Mouse (Mus musculus): Measurements from ENCODE around the gene Glyr1. TPM values are rescaled to one million over a fixed set of nuclear protein-coding genes. Genes with fewer than 3 reads are reported as not detected.
A peak's percentile ranks its signal among the peaks of the same experiment; 100 is the strongest.

Gene Glyr1
- polyA plus RNA-seq, 1 experiment from 2014 or later, result 90.5 TPM

- WGBS, result 67% methylated on average over 3 of the region's 3 CpGs
These were observed 49.1 kb downstream of the Glyr1 start for GRCm38 (mm10) chr16:5000611-5001010.

DNA sequence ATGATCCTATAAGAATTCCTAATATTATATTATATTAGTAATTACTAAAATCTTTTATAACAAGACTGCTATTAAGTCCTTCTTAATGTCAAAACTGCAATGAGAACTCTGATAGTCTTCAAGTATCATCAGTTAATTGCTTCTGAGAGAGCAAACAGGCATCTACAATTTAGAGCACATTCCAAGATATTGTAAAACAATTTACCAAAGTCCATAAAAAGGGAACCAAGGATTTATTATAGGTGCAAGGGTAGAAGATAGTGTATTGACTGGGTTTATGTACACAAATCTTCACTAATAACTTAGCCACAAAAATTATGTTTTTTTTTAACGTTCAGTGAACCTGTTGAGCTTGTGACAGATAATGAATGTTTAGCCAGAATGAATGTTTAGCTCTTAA is 50.7 kb downstream of the Glyr1 start:
- Histone ChIP-seq H3K4me3 (ENCODE audit: low read length) (no peak overlapping the region), H3K4me1 (ENCODE audit: control insufficient read depth, insufficient read depth, low read length) (no peaks in the 10 kb centered on the region; the same call in 1 of the 2 replicates), H3K4me2 (ENCODE audit: low read depth, low read length) (no peak overlapping the region), H3K27ac (ENCODE audit: low read length) (no peak overlapping the region), H3K9ac (ENCODE audit: low read length) (no peak overlapping the region), H3K9me3 (replicated peaks; ENCODE audit: control insufficient read depth, low read length) (no peaks in the 10 kb centered on the region), H3K27me3 (ENCODE audit: control insufficient read depth, insufficient read depth, low read length) (no peaks in the 10 kb centered on the region), H3K36me3 (ENCODE audit: control insufficient read depth, insufficient read depth) (no peaks in the 10 kb centered on the region)
- ATAC-seq (replicated peaks; ENCODE audit: extremely low read depth, insufficient read depth, low FRiP score), result no peak
- WGBS, result 69% methylated on average over 1 of the region's 1 CpGs

More at GRCm38 (mm10) chr16:5000611-5001010, 49.1 kb downstream of the Glyr1 start:
- Histone ChIP-seq H3K9ac (ENCODE audit: low read length) (no peak overlapping the region), H3K4me1 (ENCODE audit: control insufficient read depth, insufficient read depth, low read length) (no peaks in the 10 kb centered on the region; the same call in 1 of the 2 replicates), H3K4me2 (ENCODE audit: low read depth, low read length) (no peak overlapping the region), H3K4me3 (ENCODE audit: low read length) (no peak overlapping the region), H3K27me3 (ENCODE audit: control insufficient read depth, insufficient read depth, low read length) (no peaks in the 10 kb centered on the region), H3K9me3 (replicated peaks; ENCODE audit: control insufficient read depth, low read length) (no peaks in the 10 kb centered on the region), H3K27ac (ENCODE audit: low read length) (no peak overlapping the region), H3K36me3 (ENCODE audit: control insufficient read depth, insufficient read depth) (no peaks in the 10 kb centered on the region)
- no peak for ATAC-seq (replicated peaks; ENCODE audit: extremely low read depth, insufficient read depth, low FRiP score)

DNA sequence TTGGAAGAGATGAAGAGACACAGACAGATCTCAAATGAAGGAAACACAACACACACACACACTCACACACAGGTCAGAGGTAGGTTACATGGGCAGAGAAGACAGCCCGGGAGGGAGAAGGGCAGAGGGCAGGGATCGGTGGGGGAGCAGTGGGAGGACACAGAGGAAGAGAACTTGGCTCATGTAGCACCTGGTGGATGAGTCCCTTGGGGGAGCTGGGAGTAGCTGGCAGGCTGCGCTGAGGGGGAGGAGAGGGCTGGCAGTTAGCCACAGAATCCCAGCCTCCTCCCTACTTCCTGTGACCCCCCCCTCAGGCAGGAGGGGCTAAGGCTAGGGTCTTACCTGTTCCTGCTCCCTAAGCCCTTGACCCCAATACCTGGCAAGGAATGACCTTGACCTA is 52.1 kb downstream of the Glyr1 start, which contains the start of gene Sept12:
TSS of gene Sept12 (minus strand) at position 300 of the 400 bp plus-strand sequence.
- ATAC-seq (replicated peaks; ENCODE audit: extremely low read depth, insufficient read depth, low FRiP score), result no peak
- 33% methylated on average over 3 of the region's 3 CpGs for WGBS
- H3K9me3 ChIP-seq (replicated peaks; ENCODE audit: control insufficient read depth, low read length), result no peaks in the 10 kb centered on the region
- no peak within 1 kb of the TSS for H3K27ac ChIP-seq (ENCODE audit: low read length)
- no peak within 1 kb of the TSS for H3K9ac ChIP-seq (ENCODE audit: low read length)
- no peak within 1 kb of the TSS for H3K4me3 ChIP-seq (ENCODE audit: low read length)
- no peaks in the 10 kb centered on the region; the same call in 1 of the 2 replicates for H3K4me1 ChIP-seq (ENCODE audit: control insufficient read depth, insufficient read depth, low read length)
- H3K27me3 ChIP-seq (ENCODE audit: control insufficient read depth, insufficient read depth, low read length), result no peaks in the 10 kb centered on the region
- no peaks in the 10 kb centered on the region for H3K36me3 ChIP-seq (ENCODE audit: control insufficient read depth, insufficient read depth)
- no peak within 1 kb of the TSS for H3K4me2 ChIP-seq (ENCODE audit: low read depth, low read length)

GRCm38 (mm10) chr16:4993276-4993675 is 56.4 kb downstream of the Glyr1 start:
- H3K9me3 ChIP-seq (replicated peaks; ENCODE audit: control insufficient read depth, low read length), result no peaks in the 10 kb centered on the region
- WGBS, result 62% methylated on average over 4 of the region's 4 CpGs

GRCm38 (mm10) chr16:4984717-4985116 is 64.9 kb downstream of the Glyr1 start:
- no peaks in the 10 kb centered on the region for H3K36me3 ChIP-seq (ENCODE audit: control insufficient read depth, insufficient read depth)
- no peaks in the 10 kb centered on the region for H3K9me3 ChIP-seq (replicated peaks; ENCODE audit: control insufficient read depth, low read length)
- no peak overlapping the region for H3K4me2 ChIP-seq (ENCODE audit: low read depth, low read length)
- ATAC-seq (replicated peaks; ENCODE audit: extremely low read depth, insufficient read depth, low FRiP score), result no peak
- H3K9ac ChIP-seq (ENCODE audit: low read length), result no peak overlapping the region
- no peak overlapping the region for H3K27ac ChIP-seq (ENCODE audit: low read length)
- WGBS, result 90% methylated on average over 12 of the region's 12 CpGs
- no peak overlapping the region for H3K4me3 ChIP-seq (ENCODE audit: low read length)
- H3K4me1 ChIP-seq (ENCODE audit: control insufficient read depth, insufficient read depth, low read length), result no peaks in the 10 kb centered on the region
- no peaks in the 10 kb centered on the region for H3K27me3 ChIP-seq (ENCODE audit: control insufficient read depth, insufficient read depth, low read length)

More at GRCm38 (mm10) chr16:4993276-4993675, 56.4 kb downstream of the Glyr1 start:
- Histone ChIP-seq H3K4me3 (ENCODE audit: low read length) (no peak overlapping the region), H3K4me2 (ENCODE audit: low read depth, low read length) (no peak overlapping the region), H3K9ac (ENCODE audit: low read length) (no peak overlapping the region), H3K36me3 (ENCODE audit: control insufficient read depth, insufficient read depth) (no peaks in the 10 kb centered on the region), H3K27me3 (ENCODE audit: control insufficient read depth, insufficient read depth, low read length) (no peaks in the 10 kb centered on the region), H3K27ac (ENCODE audit: low read length) (no peak overlapping the region), H3K4me1 (ENCODE audit: control insufficient read depth, insufficient read depth, low read length) (no peaks in the 10 kb centered on the region; the same call in 1 of the 2 replicates)
- ATAC-seq (replicated peaks; ENCODE audit: extremely low read depth, insufficient read depth, low FRiP score), result no peak

DNA sequence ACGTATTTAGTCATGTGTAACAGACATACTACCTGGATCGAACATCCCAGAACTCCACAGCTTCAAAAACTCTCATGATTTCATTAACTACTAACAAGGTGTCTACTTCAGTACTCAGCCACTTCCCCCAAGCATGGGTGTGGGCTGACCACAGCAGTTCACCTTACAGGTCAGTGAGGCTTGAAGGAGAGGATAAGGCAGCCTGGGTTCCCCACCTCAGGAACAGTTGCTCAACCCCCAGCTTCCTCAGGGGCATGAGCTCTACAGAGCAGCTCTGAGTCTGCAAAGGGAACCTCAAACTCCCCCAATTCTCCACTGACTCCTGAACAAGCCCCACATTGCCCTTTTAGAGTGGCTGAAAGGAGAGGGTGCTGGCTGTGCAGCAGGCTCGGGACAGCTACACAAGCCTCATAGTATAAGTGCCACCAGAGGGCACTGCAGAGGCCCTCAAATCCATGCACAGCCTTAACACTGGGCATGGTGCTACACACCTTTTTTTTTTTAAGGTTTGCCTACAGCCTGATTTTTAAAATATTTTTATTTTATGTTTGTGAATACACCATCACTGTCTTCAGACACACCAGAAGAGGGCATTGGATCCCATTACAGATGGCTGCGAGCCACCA is 69.8 kb downstream of the Glyr1 start:
- Histone ChIP-seq H3K9ac (ENCODE audit: low read length) (no peak overlapping the region), H3K4me3 (ENCODE audit: low read length) (no peak overlapping the region), H3K27ac (ENCODE audit: low read length) (no peak overlapping the region), H3K27me3 (ENCODE audit: control insufficient read depth, insufficient read depth, low read length) (no peaks in the 10 kb centered on the region), H3K9me3 (replicated peaks; ENCODE audit: control insufficient read depth, low read length) (no peaks in the 10 kb centered on the region), H3K4me1 (ENCODE audit: control insufficient read depth, insufficient read depth, low read length) (peaks cover 11% of the 10 kb centered on the region), H3K4me2 (ENCODE audit: low read depth, low read length) (no peak overlapping the region), H3K36me3 (ENCODE audit: control insufficient read depth, insufficient read depth) (no peaks in the 10 kb centered on the region)
- ATAC-seq (replicated peaks; ENCODE audit: extremely low read depth, insufficient read depth, low FRiP score), result no peak
- 72% methylated on average over 4 of the region's 4 CpGs for WGBS

DNA sequence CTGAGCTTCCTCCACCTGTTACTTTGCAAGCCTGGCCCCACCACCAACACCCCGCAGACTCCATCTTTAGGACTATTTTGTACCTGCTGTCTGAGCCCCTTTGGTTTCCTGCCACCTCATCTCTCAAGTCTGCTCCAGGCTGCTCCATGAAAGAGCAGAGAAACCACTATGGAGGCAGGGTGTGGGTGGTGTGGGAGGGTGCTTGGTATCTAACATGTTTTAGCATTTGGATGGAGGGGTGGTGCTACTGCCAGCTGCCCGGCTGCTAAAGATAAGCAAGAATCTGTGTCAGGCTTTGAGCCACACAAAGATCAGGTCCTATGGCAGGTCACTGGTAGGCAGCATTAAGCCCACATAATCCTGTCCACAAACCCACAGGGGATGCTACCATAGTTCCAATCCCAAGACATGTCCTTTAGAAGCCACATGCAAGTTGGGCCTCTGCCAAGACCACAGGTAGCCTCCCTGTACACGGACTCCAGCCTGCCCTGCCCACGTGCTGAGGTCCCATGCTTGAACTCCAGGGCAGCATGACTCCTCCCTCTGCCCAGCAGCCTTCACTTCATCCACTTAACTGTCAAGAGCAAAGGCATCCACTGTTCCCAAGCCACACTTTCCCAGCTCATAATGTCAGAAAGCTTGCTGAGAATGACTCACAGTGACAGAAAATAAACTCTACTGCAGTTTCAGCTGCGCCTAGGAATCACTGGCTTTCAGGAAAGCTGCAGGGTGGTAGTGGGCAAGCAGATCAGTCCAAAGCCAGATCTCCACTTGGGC is 71.2 kb downstream of the Glyr1 start:
- H3K9ac ChIP-seq (ENCODE audit: low read length), result no peak overlapping the region
- peaks cover 11% of the 10 kb centered on the region for H3K4me1 ChIP-seq (ENCODE audit: control insufficient read depth, insufficient read depth, low read length)
- WGBS, result 32% methylated on average over 5 of the region's 5 CpGs
- H3K4me3 ChIP-seq (ENCODE audit: low read length), result no peak overlapping the region
- H3K4me2 ChIP-seq (ENCODE audit: low read depth, low read length), result peak overlapping the region; percentile 11; the same call in 1 of the 2 replicates
- no peaks in the 10 kb centered on the region for H3K36me3 ChIP-seq (ENCODE audit: control insufficient read depth, insufficient read depth)
- H3K27ac ChIP-seq (ENCODE audit: low read length), result peak overlapping the region; percentile 83
- H3K9me3 ChIP-seq (replicated peaks; ENCODE audit: control insufficient read depth, low read length), result no peaks in the 10 kb centered on the region
- H3K27me3 ChIP-seq (ENCODE audit: control insufficient read depth, insufficient read depth, low read length), result no peaks in the 10 kb centered on the region
- ATAC-seq (replicated peaks; ENCODE audit: extremely low read depth, insufficient read depth, low FRiP score), result peak; percentile 82

GRCm38 (mm10) chr16:4976180-4976579 is 73.5 kb downstream of the Glyr1 start:
- Histone ChIP-seq H3K9ac (ENCODE audit: low read length) (no peak overlapping the region), H3K9me3 (replicated peaks; ENCODE audit: control insufficient read depth, low read length) (no peaks in the 10 kb centered on the region), H3K4me3 (ENCODE audit: low read length) (no peak overlapping the region), H3K4me1 (ENCODE audit: control insufficient read depth, insufficient read depth, low read length) (peaks cover 17% of the 10 kb centered on the region), H3K4me2 (ENCODE audit: low read depth, low read length) (no peak overlapping the region), H3K27ac (ENCODE audit: low read length) (no peak overlapping the region), H3K36me3 (ENCODE audit: control insufficient read depth, insufficient read depth) (no peaks in the 10 kb centered on the region), H3K27me3 (ENCODE audit: control insufficient read depth, insufficient read depth, low read length) (no peaks in the 10 kb centered on the region)
- WGBS, result 56% methylated on average over 2 of the region's 2 CpGs
- no peak for ATAC-seq (replicated peaks; ENCODE audit: extremely low read depth, insufficient read depth, low FRiP score)

GRCm38 (mm10) chr16:4974521-4974920 is 75.1 kb downstream of the Glyr1 start:
- Histone ChIP-seq H3K9me3 (replicated peaks; ENCODE audit: control insufficient read depth, low read length) (no peaks in the 10 kb centered on the region), H3K27ac (ENCODE audit: low read length) (no peak overlapping the region), H3K4me3 (ENCODE audit: low read length) (no peak overlapping the region), H3K9ac (ENCODE audit: low read length) (no peak overlapping the region), H3K36me3 (ENCODE audit: control insufficient read depth, insufficient read depth) (no peaks in the 10 kb centered on the region), H3K4me1 (ENCODE audit: control insufficient read depth, insufficient read depth, low read length) (peaks cover 17% of the 10 kb centered on the region), H3K4me2 (ENCODE audit: low read depth, low read length) (no peak overlapping the region), H3K27me3 (ENCODE audit: control insufficient read depth, insufficient read depth, low read length) (no peaks in the 10 kb centered on the region)
- ATAC-seq (replicated peaks; ENCODE audit: extremely low read depth, insufficient read depth, low FRiP score), result no peak
- 82% methylated on average over 5 of the region's 5 CpGs for WGBS

Data from heart, embryonic 16.5 days (tissue).